Mouse (Mus musculus): Measurements from ENCODE around the gene Cdh4.

Gene Cdh4

GRCm38 (mm10) chr2:179442191-179442540 lies at the start of gene Cdh4:
TSS of gene Cdh4 (plus strand) at chr2:179442431.
- DNase-seq (ENCODE audit: low spot score in 2 of 2), result no peak

GRCm38 (mm10) chr2:179395442-179395841 lies 46.8 kb upstream of the Cdh4 start:
- no peak for DNase-seq (ENCODE audit: low spot score in 2 of 2)

GRCm38 (mm10) chr2:179399645-179400249 lies 42.5 kb upstream of the Cdh4 start:
- DNase-seq (ENCODE audit: low spot score in 2 of 2), result no peak

- no peak for DNase-seq (ENCODE audit: low spot score in 2 of 2)
Observed at GRCm38 (mm10) chr2:179410866-179411561, 31.2 kb upstream of the Cdh4 start.

GRCm38 (mm10) chr2:179412966-179413365 lies 29.3 kb upstream of the Cdh4 start:
- DNase-seq (ENCODE audit: low spot score in 2 of 2), result no peak

GRCm38 (mm10) chr2:179414253-179414652 lies 28.0 kb upstream of the Cdh4 start:
- DNase-seq (ENCODE audit: low spot score in 2 of 2), result no peak

- no peak for DNase-seq (ENCODE audit: low spot score in 2 of 2)
Observed at GRCm38 (mm10) chr2:179414704-179415103, 27.5 kb upstream of the Cdh4 start.

- DNase-seq (ENCODE audit: low spot score in 2 of 2), result no peak
Observed at GRCm38 (mm10) chr2:179415892-179416403, 26.3 kb upstream of the Cdh4 start.

- DNase-seq (ENCODE audit: low spot score in 2 of 2), result no peak
Observed at GRCm38 (mm10) chr2:179416587-179417227, 25.5 kb upstream of the Cdh4 start.

- no peak for DNase-seq (ENCODE audit: low spot score in 2 of 2)
Observed at GRCm38 (mm10) chr2:179425602-179426001, 16.6 kb upstream of the Cdh4 start.

GRCm38 (mm10) chr2:179428889-179429288 lies 13.3 kb upstream of the Cdh4 start:
- no peak for DNase-seq (ENCODE audit: low spot score in 2 of 2)

- no peak for DNase-seq (ENCODE audit: low spot score in 2 of 2)
Observed at GRCm38 (mm10) chr2:179440161-179440560, 2.1 kb upstream of the Cdh4 start.

- no peak for DNase-seq (ENCODE audit: low spot score in 2 of 2)
Observed at GRCm38 (mm10) chr2:179441086-179441485, 1.1 kb upstream of the Cdh4 start.

GRCm38 (mm10) chr2:179441717-179442116 lies 514 bp upstream of the Cdh4 start:
- no peak for DNase-seq (ENCODE audit: low spot score in 2 of 2)

GRCm38 (mm10) chr2:179442541-179443225 lies 452 bp downstream of the Cdh4 start:
- DNase-seq (ENCODE audit: low spot score in 2 of 2), result no peak

- no peak for DNase-seq (ENCODE audit: low spot score in 2 of 2)
Observed at GRCm38 (mm10) chr2:179443226-179443815, 1.1 kb downstream of the Cdh4 start.

- no peak for DNase-seq (ENCODE audit: low spot score in 2 of 2)
Observed at GRCm38 (mm10) chr2:179443959-179444358, 1.7 kb downstream of the Cdh4 start.

- DNase-seq (ENCODE audit: low spot score in 2 of 2), result no peak
Observed at GRCm38 (mm10) chr2:179448256-179448655, 6.0 kb downstream of the Cdh4 start.

- no peak for DNase-seq (ENCODE audit: low spot score in 2 of 2)
Observed at GRCm38 (mm10) chr2:179449018-179449417, 6.8 kb downstream of the Cdh4 start.

GRCm38 (mm10) chr2:179459196-179459595 lies 17.0 kb downstream of the Cdh4 start:
- no peak for DNase-seq (ENCODE audit: low spot score in 2 of 2)

- DNase-seq (ENCODE audit: low spot score in 2 of 2), result no peak
Observed at GRCm38 (mm10) chr2:179459606-179460005, 17.4 kb downstream of the Cdh4 start.

GRCm38 (mm10) chr2:179463514-179463913 lies 21.3 kb downstream of the Cdh4 start:
- no peak for DNase-seq (ENCODE audit: low spot score in 2 of 2)
